Mouse (Mus musculus) common myeloid progenitor, adult 5-6 weeks (primary cell): Measurements from ENCODE around the gene Rnf26. TPM values are rescaled to one million over a fixed set of nuclear protein-coding genes. Genes with fewer than 3 reads are reported as not detected.

Experiments used
- ATAC-seq: replicated peaks from 2 replicates; pipeline ENCODE4 v1.8.0; 2016; ENCODE audit warnings: low read depth, mild to moderate bottlenecking, moderate TSS enrichment, inconsistent platforms; ENCODE audit not compliant: poor library complexity, severe bottlenecking
- total RNA-seq: library from RNA; stranded (forward); fragments of 200-1000, 187-1606 nt; gene quantifications from 2 replicates; pipeline ENCODE4 v1.2.3, GENCODE M21; 2017

Rnf26 gene
- total RNA-seq, 1 experiment from 2014 or later, result 21.8 TPM

GRCm38 (mm10) chr9:44052855-44053254 lies 60.5 kb downstream of the Rnf26 start:
- ATAC-seq, result no peak

DNA sequence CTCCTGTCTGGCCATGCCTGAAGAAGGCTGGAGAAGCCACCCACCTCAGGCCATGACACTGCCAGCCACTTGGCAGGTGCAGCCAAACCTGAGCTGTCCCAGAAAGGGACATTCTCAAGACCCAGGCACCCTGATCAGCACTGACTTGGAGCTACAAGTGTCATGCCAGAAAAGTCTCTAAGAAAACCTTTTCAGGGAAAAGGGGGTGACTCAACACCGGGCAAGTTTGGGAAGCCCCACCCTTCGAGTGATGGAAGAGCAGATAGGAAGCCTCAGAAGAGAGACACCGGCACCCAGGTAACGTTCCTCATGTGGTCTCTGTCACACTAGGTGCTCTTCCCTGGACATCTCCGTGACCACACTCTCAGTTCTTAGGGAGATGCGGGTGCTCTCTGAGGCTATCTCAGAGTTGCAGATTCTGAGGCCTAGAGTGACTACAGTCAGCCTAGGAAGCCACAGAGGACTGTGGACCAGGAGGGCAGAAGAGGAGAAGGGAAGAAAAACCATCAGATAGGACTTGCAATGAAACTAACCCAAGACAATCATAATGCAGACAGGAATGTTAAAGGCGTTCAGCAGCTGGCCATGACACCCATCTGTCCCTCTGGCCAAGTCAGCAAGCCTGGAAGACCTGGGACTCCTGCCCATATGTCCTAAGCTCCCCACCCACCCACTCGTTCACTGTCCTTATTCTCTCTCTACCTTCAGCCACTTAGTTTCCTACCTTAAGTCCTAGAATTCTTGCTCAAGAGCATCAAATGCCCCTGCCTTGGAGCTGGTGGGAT lies 63.7 kb downstream of the Rnf26 start:
- no peak for ATAC-seq

GRCm38 (mm10) chr9:44048541-44049380 lies 64.6 kb downstream of the Rnf26 start:
- ATAC-seq, result no peak

GRCm38 (mm10) chr9:44047571-44048490 lies 65.5 kb downstream of the Rnf26 start:
- ATAC-seq, result no peak; the same call in 1 of the 2 replicates

GRCm38 (mm10) chr9:44047071-44047470 lies 66.2 kb downstream of the Rnf26 start:
- peak; percentile 12; the same call in 1 of the 2 replicates for ATAC-seq

DNA sequence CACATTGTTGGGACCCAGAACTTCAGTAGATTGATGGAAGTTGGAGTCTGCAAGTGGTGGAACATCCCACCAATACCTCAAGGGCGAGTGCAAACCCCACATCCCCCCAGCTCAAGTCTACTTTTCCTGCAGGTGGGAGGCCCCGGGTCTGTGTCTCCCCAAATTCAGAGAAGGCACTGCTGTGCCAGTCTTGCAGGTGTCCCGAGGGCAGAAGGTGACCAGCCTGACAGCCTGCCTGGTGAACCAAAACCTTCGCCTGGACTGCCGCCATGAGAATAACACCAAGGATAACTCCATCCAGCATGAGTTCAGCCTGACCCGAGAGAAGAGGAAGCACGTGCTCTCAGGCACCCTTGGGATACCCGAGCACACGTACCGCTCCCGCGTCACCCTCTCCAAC lies 66.9 kb downstream of the Rnf26 start:
- ATAC-seq, result no peak

- ATAC-seq, result no peak
Observed at GRCm38 (mm10) chr9:44045884-44046272, 67.4 kb downstream of the Rnf26 start.

Other genes starting within 250 kb of the Rnf26 start
- gene Thy1, start 70.1 kb downstream of the Rnf26 start, total RNA-seq, result 0.78 and 4.3 TPM in 2 replicates
- gene Usp2, start 46.5 kb downstream of the Rnf26 start, total RNA-seq, result 3.8 and 5.0 TPM in 2 replicates
- gene Mfrp, start 11.8 kb downstream of the Rnf26 start, total RNA-seq, result not detected in 2 replicates
- gene C1qtnf5, start 6.3 kb downstream of the Rnf26 start, total RNA-seq, result not detected in 2 replicates
- gene Gm49380, start within 50 bp of the Rnf26 start, total RNA-seq, result not detected in 2 replicates
- gene Mcam, start 21.0 kb upstream of the Rnf26 start, total RNA-seq, result 0.15 and 2.6 TPM in 2 replicates
- 27.7 and 32.7 TPM in 2 replicates for gene Cbl, start 120.5 kb upstream of the Rnf26 start, total RNA-seq
- not detected in 2 replicates for gene Ccdc153, start 127.2 kb upstream of the Rnf26 start, total RNA-seq
- 0.58 TPM in 1 of 2 replicates, not detected in the other for gene Pdzd3, start 138.0 kb upstream of the Rnf26 start, total RNA-seq
- gene Nlrx1, start 155.1 kb upstream of the Rnf26 start, total RNA-seq, result 1.6 and 3.4 TPM in 2 replicates
- gene Abcg4, start 175.1 kb upstream of the Rnf26 start, total RNA-seq, result 4.2 and 4.8 TPM in 2 replicates
- gene Hinfp, start 192.2 kb upstream of the Rnf26 start, total RNA-seq, result 10.6 and 12.1 TPM in 2 replicates
- 2.1 and 4.4 TPM in 2 replicates for gene C2cd2l, start 206.8 kb upstream of the Rnf26 start, total RNA-seq
- 10.6 and 14.2 TPM in 2 replicates for gene Dpagt1, start 212.5 kb upstream of the Rnf26 start, total RNA-seq
- 286 and 311 TPM in 2 replicates for gene H2afx, start 221.2 kb upstream of the Rnf26 start, total RNA-seq
- gene Hmbs, start 230.7 kb upstream of the Rnf26 start, total RNA-seq, result 71.4 and 73.7 TPM in 2 replicates
- gene Vps11, start 248.2 kb upstream of the Rnf26 start, total RNA-seq, result 16.9 and 18.6 TPM in 2 replicates